Mouse (Mus musculus): ENCODE data around the gene Pde6b.

The Pde6b gene

GRCm38 (mm10) chr5:108388201-108388600 is at the start of gene Pde6b:
Gene Pde6b (plus strand): TSS chr5:108388391.
- no peak for DNase-seq

- DNase-seq: no peak
Observed at GRCm38 (mm10) chr5:108343680-108344170, 44.5 kb upstream of the Pde6b start.

GRCm38 (mm10) chr5:108345313-108346071 is 42.7 kb upstream of the Pde6b start:
- DNase-seq: no peak

- DNase-seq: no peak
Observed at GRCm38 (mm10) chr5:108347843-108348242, 40.3 kb upstream of the Pde6b start.

- DNase-seq: no peak
Observed at GRCm38 (mm10) chr5:108349511-108350148, 38.6 kb upstream of the Pde6b start.

- DNase-seq: no peak
Observed at GRCm38 (mm10) chr5:108354056-108354455, 34.1 kb upstream of the Pde6b start.

GRCm38 (mm10) chr5:108357862-108358261 is 30.3 kb upstream of the Pde6b start:
- DNase-seq: no peak

- no peak for DNase-seq
Observed at GRCm38 (mm10) chr5:108359491-108359890, 28.7 kb upstream of the Pde6b start.

GRCm38 (mm10) chr5:108360211-108360610 is 28.0 kb upstream of the Pde6b start:
- DNase-seq: no peak

GRCm38 (mm10) chr5:108362330-108362729 is 25.9 kb upstream of the Pde6b start:
- DNase-seq: no peak

- no peak for DNase-seq
Observed at GRCm38 (mm10) chr5:108366328-108366983, 21.7 kb upstream of the Pde6b start.

GRCm38 (mm10) chr5:108366984-108367841 is 21.0 kb upstream of the Pde6b start:
- peak; percentile 44 for DNase-seq

- DNase-seq: no peak
Observed at GRCm38 (mm10) chr5:108367871-108368332, 20.3 kb upstream of the Pde6b start, which contains the start of gene Gm42517. Gene Gm42517 (minus strand): TSS chr5:108367922.

GRCm38 (mm10) chr5:108368446-108368845 is 19.7 kb upstream of the Pde6b start:
- DNase-seq: peak; percentile 5

GRCm38 (mm10) chr5:108368851-108369621 is 19.2 kb upstream of the Pde6b start:
- DNase-seq: peak; percentile 27

GRCm38 (mm10) chr5:108369964-108370363 is 18.2 kb upstream of the Pde6b start:
- no peak for DNase-seq

GRCm38 (mm10) chr5:108374079-108374478 is 14.1 kb upstream of the Pde6b start:
- no peak for DNase-seq

- DNase-seq: no peak
Observed at GRCm38 (mm10) chr5:108376059-108376458, 12.1 kb upstream of the Pde6b start.

GRCm38 (mm10) chr5:108378346-108378745 is 9.8 kb upstream of the Pde6b start:
- DNase-seq: no peak

- DNase-seq: no peak
Observed at GRCm38 (mm10) chr5:108385632-108386031, 2.6 kb upstream of the Pde6b start.

GRCm38 (mm10) chr5:108386449-108386848 is 1.7 kb upstream of the Pde6b start:
- no peak for DNase-seq

GRCm38 (mm10) chr5:108389744-108390143 is 1.6 kb downstream of the Pde6b start:
- DNase-seq: no peak

Measured in kidney, adult 18-20 months (tissue).